Mouse (Mus musculus) bone marrow, adult 2 months (tissue): ENCODE measurements around the gene Prss35.

Experiments
- CTCF ChIP-seq: fragments of 200-500 bp; IDR thresholded peaks from 2 replicates; pipeline ENCODE4 v1.5.1; 2011; ENCODE audit warnings: low read length, control low read depth; ENCODE audit not compliant: control insufficient read depth, insufficient read depth
- POLR2A ChIP-seq: fragments of 200-500 bp; IDR thresholded peaks from 2 replicates; pipeline ENCODE4 v1.6.1; 2011; ENCODE audit warnings: low read depth, mild to moderate bottlenecking, control low read depth, low read length, borderline replicate concordance; ENCODE audit not compliant: control insufficient read depth

GRCm38 (mm10) chr9:86725066-86725465, 18.4 kb upstream of the Prss35 start:
- TF ChIP-seq POLR2A, result no peak
- no peak for TF ChIP-seq CTCF
